Mouse (Mus musculus) intestine, embryonic 15.5 days (tissue): ENCODE measurements at regions not wholly inside any gene's neighbourhood (a gene's known extent, or its start where the extent isn't known, plus 50 kb on each side); places are given as distances from the start of the nearest gene placed in this dataset.
"Not testable (repeated sequence)": the region's sequence is repeated elsewhere in the genome, so short reads cannot be mapped to it uniquely, and the experiment has no call there.

Experiments
- ATAC-seq: fragments of 200-750 bp; cut with Nextera tagmentation; 2 replicates; pipeline ENCODE4 v1.8.0; 2017; ENCODE audit warnings: moderate TSS enrichment, moderate library complexity
- H3K27ac ChIP-seq: fragments of 300-500 bp; sonication (generic); 2 replicates; pipeline ENCODE4 v1.5.1; 2015; ENCODE audit warnings: mild to moderate bottlenecking, inconsistent platforms
- H3K27me3 ChIP-seq: fragments of 300-500 bp; sonication (generic); replicated peaks from 2 replicates; pipeline ENCODE4 v1.6.1; 2015; ENCODE audit warnings: inconsistent platforms
- H3K36me3 ChIP-seq: fragments of 300-500 bp; sonication (generic); 2 replicates; pipeline ENCODE4 v1.6.1; 2015; ENCODE audit warnings: inconsistent platforms
- H3K4me1 ChIP-seq: fragments of 300-500 bp; sonication (generic); replicated peaks from 2 replicates; pipeline ENCODE4 v1.6.1; 2015; ENCODE audit warnings: inconsistent platforms
- H3K4me2 ChIP-seq: fragments of 300-500 bp; sonication (generic); replicated peaks from 2 replicates; pipeline ENCODE4 v1.6.1; 2015; ENCODE audit warnings: mild to moderate bottlenecking, inconsistent platforms
- H3K4me3 ChIP-seq: fragments of 300-500 bp; sonication (generic); replicated peaks from 2 replicates; pipeline ENCODE4 v1.5.1; 2015; ENCODE audit warnings: inconsistent platforms
- H3K9ac ChIP-seq: fragments of 300-500 bp; sonication (generic); 2 replicates; pipeline ENCODE4 v1.6.1; 2015; ENCODE audit warnings: inconsistent platforms
- H3K9me3 ChIP-seq: fragments of 300-500 bp; sonication (generic); 2 replicates; pipeline ENCODE4 v1.6.1; 2016; ENCODE audit warnings: inconsistent platforms
- WGBS: fragments of 180-500 bp; shearing (Covaris S2); methylation state at CpG from one replicate; pipeline ENCODE4 v1.1.7; 2015; 5-methylcytosine and 5-hydroxymethylcytosine counted together

- 83% methylated on average over 6 of the region's 6 CpGs for WGBS
- Histone ChIP-seq H3K4me3 (no peak overlapping the region), H3K36me3 (no peaks in the 10 kb centered on the region), H3K4me2 (no peak overlapping the region), H3K9ac (no peak overlapping the region), H3K27ac (no peak overlapping the region), H3K4me1 (no peaks in the 10 kb centered on the region), H3K27me3 (no peaks in the 10 kb centered on the region), H3K9me3 (no peaks in the 10 kb centered on the region)
- no peak for ATAC-seq
Measured at GRCm38 (mm10) chr16:9043271-9043670, 213.4 kb downstream of the 1810013L24Rik start.

DNA sequence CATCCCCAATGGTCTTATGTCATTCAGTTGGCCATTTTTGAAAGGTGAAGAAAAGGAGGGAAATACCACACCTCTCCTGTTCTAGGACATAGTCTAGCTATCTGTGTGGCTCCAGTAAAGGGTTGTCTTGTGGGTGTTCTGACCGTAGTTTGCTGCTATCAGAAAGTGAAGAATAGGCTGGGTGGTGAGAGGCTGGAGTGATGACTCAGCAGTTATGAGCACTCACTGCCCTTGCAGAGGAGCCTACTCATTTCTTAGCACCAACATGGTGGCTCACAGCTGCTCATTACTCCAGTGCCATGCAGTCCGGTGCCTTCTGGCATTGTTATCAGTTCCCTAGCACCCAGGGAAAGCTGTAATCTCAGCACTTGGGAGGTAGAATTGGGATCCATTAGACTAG is 217.0 kb downstream of the 1810013L24Rik start:
- no peaks in the 10 kb centered on the region for H3K27me3 ChIP-seq
- WGBS: 81% methylated on average over 2 of the region's 2 CpGs
- no peaks in the 10 kb centered on the region for H3K4me1 ChIP-seq
- no peak overlapping the region for H3K4me3 ChIP-seq
- no peak overlapping the region for H3K4me2 ChIP-seq
- no peak overlapping the region for H3K27ac ChIP-seq
- no peaks in the 10 kb centered on the region for H3K9me3 ChIP-seq
- ATAC-seq: no peak
- H3K9ac ChIP-seq: no peak overlapping the region
- no peaks in the 10 kb centered on the region for H3K36me3 ChIP-seq

DNA sequence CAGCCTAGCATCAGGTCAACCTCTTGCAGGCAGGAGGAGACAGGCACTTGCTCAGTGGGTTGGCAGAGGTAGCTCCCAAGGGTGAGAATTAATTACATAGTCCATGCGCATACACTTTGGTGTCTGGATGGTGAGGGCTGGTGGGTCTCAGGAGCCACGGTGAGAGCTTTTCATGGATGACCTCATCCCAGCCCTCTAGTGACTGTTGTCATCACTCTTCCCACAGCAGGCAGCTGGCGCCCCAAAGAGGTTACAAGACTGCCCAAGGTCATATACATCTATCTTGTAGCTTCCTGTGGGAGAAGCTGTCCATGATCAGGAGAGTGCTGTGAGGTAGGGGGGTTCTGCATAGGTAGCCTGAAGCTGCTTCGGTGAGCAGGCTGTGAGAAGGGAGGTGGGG is 224.5 kb downstream of the 1810013L24Rik start:
- H3K4me1 ChIP-seq: no peaks in the 10 kb centered on the region
- 46% methylated on average over 4 of the region's 4 CpGs for WGBS
- H3K4me3 ChIP-seq: no peak overlapping the region
- H3K36me3 ChIP-seq: no peaks in the 10 kb centered on the region
- no peaks in the 10 kb centered on the region for H3K9me3 ChIP-seq
- ATAC-seq: no peak
- H3K4me2 ChIP-seq: no peak overlapping the region
- H3K9ac ChIP-seq: no peak overlapping the region
- no peaks in the 10 kb centered on the region for H3K27me3 ChIP-seq
- H3K27ac ChIP-seq: no peak overlapping the region

DNA sequence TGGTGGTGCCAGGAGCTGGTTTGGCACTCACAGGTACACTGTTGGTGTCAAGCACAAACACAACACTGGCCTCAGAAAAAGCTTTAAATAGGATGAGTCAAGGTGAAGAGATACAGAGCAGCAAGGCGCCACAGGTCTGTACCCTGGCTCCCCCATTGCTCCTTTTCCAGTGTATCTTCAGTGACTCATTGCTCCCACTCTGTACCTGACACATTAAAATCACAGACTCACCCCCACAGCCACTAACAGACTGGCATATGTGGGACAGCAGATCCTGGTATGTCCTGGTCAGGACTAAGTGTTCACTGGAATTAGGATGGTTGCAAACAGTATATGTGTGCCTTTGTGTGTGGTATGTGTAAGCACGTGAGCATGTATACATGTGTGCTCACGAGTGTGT is 226.5 kb downstream of the 1810013L24Rik start:
- WGBS: 80% methylated on average over 3 of the region's 3 CpGs
- ATAC-seq: no peak
- no peaks in the 10 kb centered on the region for H3K27me3 ChIP-seq
- H3K4me3 ChIP-seq: no peak overlapping the region
- H3K9me3 ChIP-seq: no peaks in the 10 kb centered on the region
- H3K27ac ChIP-seq: no peak overlapping the region
- no peaks in the 10 kb centered on the region for H3K36me3 ChIP-seq
- H3K4me1 ChIP-seq: no peaks in the 10 kb centered on the region
- H3K4me2 ChIP-seq: no peak overlapping the region
- no peak overlapping the region for H3K9ac ChIP-seq

- ATAC-seq: no peak
- Histone ChIP-seq H3K4me2 (no peak overlapping the region), H3K4me3 (no peak overlapping the region), H3K27me3 (no peaks in the 10 kb centered on the region), H3K4me1 (no peaks in the 10 kb centered on the region), H3K9me3 (no peaks in the 10 kb centered on the region), H3K36me3 (no peaks in the 10 kb centered on the region), H3K9ac (no peak overlapping the region), H3K27ac (no peak overlapping the region)
- 91% methylated on average over 4 of the region's 4 CpGs for WGBS
Measured at GRCm38 (mm10) chr16:9071526-9071925, 241.6 kb downstream of the 1810013L24Rik start.

DNA sequence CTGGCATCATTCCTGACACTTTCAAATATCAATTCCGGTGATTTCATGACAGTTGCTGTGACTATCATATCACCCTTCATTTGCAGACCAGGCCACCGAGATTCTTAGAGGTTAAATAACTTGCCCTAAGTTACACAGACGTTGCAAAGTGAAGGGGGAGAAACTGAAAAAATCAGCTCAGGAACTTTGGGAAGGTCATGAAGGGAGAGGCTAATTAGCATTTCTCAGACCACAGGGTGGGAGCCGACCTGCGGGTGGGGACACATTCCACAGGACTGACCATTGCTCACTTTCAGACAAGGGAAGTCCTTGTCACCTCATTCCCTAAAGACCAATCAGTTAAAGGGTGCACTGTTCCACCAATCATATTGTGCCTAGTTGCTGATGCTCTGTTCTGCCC is 242.1 kb downstream of the 1810013L24Rik start:
- H3K9me3 ChIP-seq, H3K27ac ChIP-seq, H3K4me3 ChIP-seq, H3K9ac ChIP-seq, ATAC-seq, H3K4me2 ChIP-seq, H3K4me1 ChIP-seq, H3K36me3 ChIP-seq, H3K27me3 ChIP-seq: not testable (repeated sequence)
- WGBS: 85% methylated on average over 5 of the region's 5 CpGs

DNA sequence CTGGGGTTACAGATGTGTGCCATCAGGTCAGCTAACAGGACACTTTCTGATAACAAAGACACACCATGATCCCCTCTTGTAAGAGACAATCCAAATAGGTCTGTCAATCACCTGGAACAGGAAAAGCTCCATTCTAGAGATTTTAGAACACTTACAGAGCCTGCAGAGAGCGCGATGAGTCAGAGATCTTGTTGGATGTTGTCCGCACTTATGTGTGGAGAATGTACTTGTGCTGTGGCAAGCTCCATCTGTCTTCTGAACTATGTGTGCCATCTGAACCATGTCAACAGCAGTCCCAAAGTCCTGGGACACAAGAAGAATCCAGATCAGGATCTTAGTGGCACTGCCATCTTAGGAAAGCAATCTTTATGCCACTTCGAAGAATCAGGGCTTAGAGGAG is 244.4 kb downstream of the 1810013L24Rik start:
- Histone ChIP-seq H3K27me3 (no peaks in the 10 kb centered on the region), H3K9me3 (no peaks in the 10 kb centered on the region), H3K4me3 (no peak overlapping the region), H3K4me2 (no peak overlapping the region), H3K4me1 (no peaks in the 10 kb centered on the region), H3K27ac (no peak overlapping the region), H3K9ac (no peak overlapping the region), H3K36me3 (no peaks in the 10 kb centered on the region)
- ATAC-seq: no peak
- 94% methylated on average over 4 of the region's 4 CpGs for WGBS

- Histone ChIP-seq H3K27me3 (no peaks in the 10 kb centered on the region), H3K27ac (no peak overlapping the region), H3K4me2 (no peak overlapping the region), H3K9me3 (no peaks in the 10 kb centered on the region), H3K4me1 (no peaks in the 10 kb centered on the region), H3K9ac (no peak overlapping the region), H3K4me3 (no peak overlapping the region), H3K36me3 (no peaks in the 10 kb centered on the region)
- WGBS: 67% methylated on average over 2 of the region's 2 CpGs
- ATAC-seq: no peak
Measured at GRCm38 (mm10) chr16:9077451-9077850, 247.6 kb downstream of the 1810013L24Rik start.

DNA sequence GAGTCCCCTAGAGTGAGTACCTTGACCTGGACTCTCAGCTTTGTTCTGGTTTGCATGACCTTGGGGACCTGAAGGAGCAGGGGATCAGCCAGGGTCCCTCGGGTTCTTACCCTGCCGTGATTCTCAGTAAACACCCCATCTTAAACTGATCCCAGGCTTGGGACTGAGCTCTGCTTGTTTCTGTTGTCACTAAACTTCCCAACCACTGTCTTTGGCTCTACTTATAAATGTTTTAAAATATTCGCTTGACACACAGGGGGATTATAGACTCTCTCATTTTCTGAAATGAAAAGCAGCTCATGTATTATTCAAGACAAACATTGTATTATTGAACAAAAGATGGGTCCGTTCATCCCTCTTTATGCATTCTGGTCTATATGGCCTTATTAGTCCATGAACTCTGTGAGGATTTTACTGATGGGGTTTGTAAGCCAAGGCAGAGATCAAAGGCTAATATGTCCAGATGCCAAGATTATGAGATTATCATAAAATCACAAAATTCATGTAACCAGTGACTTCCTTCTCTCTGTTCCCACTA is 248.6 kb downstream of the 1810013L24Rik start:
- no peak for ATAC-seq

DNA sequence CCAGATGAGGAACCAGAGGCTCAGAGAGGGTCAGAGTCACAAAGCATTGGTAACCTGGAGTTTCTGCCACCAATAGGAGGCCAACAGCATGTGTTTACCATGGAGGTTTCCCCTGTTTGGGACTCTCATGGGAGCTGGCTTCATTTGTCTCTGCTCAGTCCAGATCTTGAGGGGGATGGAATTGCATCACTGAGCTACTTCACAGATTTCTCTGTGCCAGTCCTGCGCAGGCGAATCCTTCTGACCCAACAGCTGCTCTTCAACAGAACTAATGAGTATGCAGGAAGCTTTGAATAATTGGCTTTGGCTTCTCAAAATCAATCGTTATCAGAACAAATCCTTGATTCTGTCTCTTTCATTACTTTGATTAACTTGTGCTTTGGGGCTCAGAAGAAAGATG is 253.1 kb downstream of the 1810013L24Rik start:
- no peak overlapping the region for H3K9ac ChIP-seq
- no peak overlapping the region for H3K4me2 ChIP-seq
- no peak overlapping the region for H3K27ac ChIP-seq
- no peak overlapping the region for H3K4me3 ChIP-seq
- no peaks in the 10 kb centered on the region for H3K9me3 ChIP-seq
- H3K36me3 ChIP-seq: no peaks in the 10 kb centered on the region
- no peaks in the 10 kb centered on the region for H3K27me3 ChIP-seq
- ATAC-seq: no peak
- no peaks in the 10 kb centered on the region for H3K4me1 ChIP-seq
- 91% methylated on average over 3 of the region's 3 CpGs for WGBS

More for the DNA sequence above, 248.6 kb downstream of the 1810013L24Rik start:
- Histone ChIP-seq H3K9ac (no peak overlapping the region), H3K9me3 (no peaks in the 10 kb centered on the region), H3K36me3 (no peaks in the 10 kb centered on the region), H3K4me3 (no peak overlapping the region), H3K4me1 (no peaks in the 10 kb centered on the region), H3K4me2 (no peak overlapping the region), H3K27me3 (no peaks in the 10 kb centered on the region), H3K27ac (no peak overlapping the region)
- WGBS: 89% methylated on average over 4 of the region's 4 CpGs

DNA sequence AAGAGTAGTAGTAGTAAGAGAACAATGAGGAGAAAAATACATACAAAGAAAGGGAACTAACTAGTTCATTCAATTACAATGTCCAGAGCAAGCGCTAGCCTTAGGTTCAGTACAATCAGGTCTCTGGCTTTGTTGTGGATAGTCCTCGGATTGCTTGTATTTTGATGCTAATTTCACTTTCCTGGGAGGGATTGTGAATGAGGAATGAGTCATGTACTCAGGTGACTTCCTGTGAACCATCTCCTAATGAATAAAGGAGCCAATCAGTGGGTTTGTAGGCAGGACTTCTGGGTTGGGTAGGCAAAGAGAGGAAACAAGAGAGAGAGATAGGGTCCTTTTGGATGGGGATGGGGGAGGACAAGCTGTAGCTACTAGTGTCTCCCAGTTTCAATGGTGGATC is 253.8 kb downstream of the 1810013L24Rik start:
- no peak overlapping the region for H3K27ac ChIP-seq
- H3K9me3 ChIP-seq: no peaks in the 10 kb centered on the region
- no peaks in the 10 kb centered on the region for H3K36me3 ChIP-seq
- H3K4me1 ChIP-seq: no peaks in the 10 kb centered on the region
- 79% methylated on average over 2 of the region's 2 CpGs for WGBS
- no peaks in the 10 kb centered on the region for H3K27me3 ChIP-seq
- no peak overlapping the region for H3K4me3 ChIP-seq
- H3K9ac ChIP-seq: no peak overlapping the region
- no peak for ATAC-seq
- no peak overlapping the region for H3K4me2 ChIP-seq

GRCm38 (mm10) chr16:9084581-9084980 is 254.7 kb downstream of the 1810013L24Rik start:
- Histone ChIP-seq H3K4me3 (no peak overlapping the region), H3K27ac (no peak overlapping the region), H3K4me2 (no peak overlapping the region), H3K4me1 (no peaks in the 10 kb centered on the region), H3K9me3 (no peaks in the 10 kb centered on the region), H3K27me3 (no peaks in the 10 kb centered on the region), H3K9ac (no peak overlapping the region), H3K36me3 (no peaks in the 10 kb centered on the region)
- no peak for ATAC-seq
- 79% methylated on average over 1 of the region's 1 CpGs for WGBS

DNA sequence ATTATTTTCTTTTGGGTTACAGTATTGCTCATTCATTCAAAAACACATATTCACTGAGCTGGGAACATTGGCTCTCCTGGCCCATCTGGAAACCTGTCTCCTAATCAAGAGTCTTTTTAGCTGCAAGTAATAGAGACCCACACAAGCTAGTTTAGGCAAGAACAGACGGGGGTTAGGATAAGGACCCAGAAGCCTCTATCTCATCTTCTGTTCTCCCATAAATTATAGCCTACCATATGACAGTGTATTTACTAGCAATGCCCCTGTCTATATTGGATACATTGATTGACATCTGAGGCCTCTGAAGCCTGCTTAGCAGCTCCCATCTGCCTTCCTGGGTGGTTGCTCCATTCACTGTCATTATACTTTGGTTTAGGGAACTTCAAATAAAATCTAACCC is 255.2 kb downstream of the 1810013L24Rik start:
- Histone ChIP-seq H3K27ac (no peak overlapping the region), H3K4me2 (no peak overlapping the region), H3K4me1 (no peaks in the 10 kb centered on the region), H3K36me3 (no peaks in the 10 kb centered on the region), H3K4me3 (no peak overlapping the region), H3K9ac (no peak overlapping the region), H3K27me3 (no peaks in the 10 kb centered on the region), H3K9me3 (no peaks in the 10 kb centered on the region)
- WGBS: 57% methylated on average over 1 of the region's 1 CpGs
- ATAC-seq: no peak
